Mouse (Mus musculus) spleen, embryonic (tissue): ENCODE data around the gene Tmem72.

Source experiments
- CTCF ChIA-PET: fragments of 350-600 bp; sonication (Branson Sonifier 250); formaldehyde crosslinking; loops from one replicate; lab custom pipeline; 2022; lab: Charles Lee

The Tmem72 gene

DNA sequence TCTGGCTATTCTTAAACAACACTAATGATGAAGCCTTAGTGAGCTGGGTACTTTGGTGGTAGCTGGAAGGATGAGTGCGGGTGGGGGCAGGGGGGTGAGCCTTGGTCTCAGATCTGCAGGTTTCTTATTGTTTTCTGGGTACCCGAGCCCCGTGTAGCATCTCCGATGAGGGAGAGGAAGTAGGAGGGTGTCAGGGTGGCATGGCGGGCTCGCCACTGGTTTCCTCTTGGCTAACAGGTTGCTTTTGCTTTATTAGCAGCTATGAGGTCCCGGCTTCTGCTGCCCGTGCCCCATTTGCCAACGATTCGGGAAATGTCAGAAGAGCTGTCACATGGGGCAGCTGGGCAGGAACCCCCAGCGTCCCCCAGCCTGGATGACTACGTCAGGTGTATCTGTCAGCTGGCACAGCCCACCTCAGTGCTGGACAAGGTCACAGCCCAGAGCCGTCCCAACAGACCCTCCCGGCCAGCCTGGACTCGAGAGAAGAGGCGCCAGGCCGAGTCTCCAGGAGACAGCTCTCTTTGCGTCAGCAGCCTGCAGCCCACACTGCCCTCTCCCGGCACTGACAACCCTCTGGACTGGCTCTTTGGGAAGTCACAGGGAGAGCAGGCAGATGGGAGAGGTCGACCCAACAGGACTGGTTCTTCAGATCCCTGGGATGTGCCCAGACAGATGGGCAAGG is 65.1 kb downstream of the Tmem72 start:
- CTCF ChIA-PET = interaction anchor here (0.6 kb wide), 1 partner anchor 60 kb away, joined by 4 read pairs; no protein-coding TSS in a partner anchor

- CTCF ChIA-PET = interaction anchor here (0.5 kb wide), 1 partner anchor 416 kb away, joined by 5 read pairs; no protein-coding TSS in a partner anchor
Observed at GRCm38 (mm10) chr6:116650406-116650805, 66.3 kb downstream of the Tmem72 start, which contains the start of gene Depp1. Depp1 (plus strand) TSS chr6:116650609.

- CTCF ChIA-PET = interaction anchor here (0.5 kb wide), 1 partner anchor 417 kb away, joined by 5 read pairs; no protein-coding TSS in a partner anchor
Observed at GRCm38 (mm10) chr6:116649811-116650210, 66.9 kb downstream of the Tmem72 start.

DNA sequence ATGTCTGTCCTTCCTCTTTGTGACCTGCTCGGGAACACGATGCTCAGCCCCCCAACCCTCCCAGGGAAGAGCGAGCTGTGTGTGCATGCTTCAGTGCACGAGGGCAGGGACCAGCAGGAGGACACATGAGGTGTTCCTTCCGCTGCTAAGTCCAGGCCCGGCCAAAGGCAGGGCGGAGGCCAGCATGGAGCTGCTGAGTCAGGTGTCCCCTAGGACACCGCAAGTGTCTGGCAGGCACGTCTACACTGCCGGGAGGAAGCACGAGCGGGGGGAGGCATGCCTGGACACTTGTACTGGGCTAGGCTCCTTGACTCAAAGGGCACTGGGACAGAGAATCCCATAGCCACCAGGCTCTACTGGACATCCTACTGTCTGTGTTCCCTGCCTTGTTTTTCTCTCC is 69.0 kb downstream of the Tmem72 start:
- CTCF ChIA-PET = no interaction called here

- CTCF ChIA-PET = no interaction called here
Observed at GRCm38 (mm10) chr6:116644335-116644734, 72.4 kb downstream of the Tmem72 start.

DNA sequence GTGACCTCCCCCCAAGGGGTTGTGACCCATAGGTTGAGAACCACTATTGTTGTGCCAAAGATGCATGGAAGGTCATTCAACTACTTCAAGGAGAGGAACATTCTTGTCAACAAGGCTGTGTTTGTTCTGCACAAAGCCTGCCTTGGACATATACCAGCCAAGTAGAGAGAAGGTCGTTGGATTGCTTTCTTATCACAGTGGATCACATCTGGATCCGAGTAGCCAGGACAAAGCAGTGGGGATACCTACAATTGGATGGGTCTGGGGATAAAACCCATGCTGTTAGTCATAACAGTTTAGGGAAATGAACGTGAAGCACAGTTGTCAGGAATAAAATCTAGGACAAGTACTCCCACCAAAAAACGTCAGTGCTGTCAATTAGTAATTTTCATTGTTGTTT is 72.8 kb downstream of the Tmem72 start:
- CTCF ChIA-PET = no interaction called here

GRCm38 (mm10) chr6:116642942-116643341 is 73.8 kb downstream of the Tmem72 start:
- CTCF ChIA-PET = no interaction called here

- CTCF ChIA-PET = interaction anchor here (0.5 kb wide), 1 partner anchor 872 kb away, joined by 3 read pairs; no protein-coding TSS in a partner anchor
Observed at GRCm38 (mm10) chr6:116639663-116640062, 77.0 kb downstream of the Tmem72 start.

- CTCF ChIA-PET = no interaction called here
Observed at GRCm38 (mm10) chr6:116638871-116639270, 77.8 kb downstream of the Tmem72 start.

DNA sequence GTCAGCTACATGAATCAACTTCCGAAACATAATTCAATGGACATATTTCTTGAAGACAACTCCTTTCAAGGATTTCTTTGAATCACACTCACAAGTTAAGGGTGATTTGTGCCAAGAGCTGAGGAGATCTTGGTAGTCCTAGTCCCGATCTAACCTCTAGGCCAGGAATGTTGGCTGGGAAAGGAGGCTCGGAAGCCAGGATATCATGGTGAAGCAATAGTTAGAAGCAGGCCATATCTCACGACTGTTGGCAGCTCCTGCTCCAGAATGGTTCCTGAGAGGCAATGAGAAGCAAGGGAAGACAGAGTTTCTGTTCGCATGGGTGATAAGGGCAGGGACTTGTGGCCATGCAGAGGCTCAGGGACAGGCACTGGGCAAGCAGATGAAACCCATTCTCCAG is 79.2 kb downstream of the Tmem72 start:
- CTCF ChIA-PET = no interaction called here

DNA sequence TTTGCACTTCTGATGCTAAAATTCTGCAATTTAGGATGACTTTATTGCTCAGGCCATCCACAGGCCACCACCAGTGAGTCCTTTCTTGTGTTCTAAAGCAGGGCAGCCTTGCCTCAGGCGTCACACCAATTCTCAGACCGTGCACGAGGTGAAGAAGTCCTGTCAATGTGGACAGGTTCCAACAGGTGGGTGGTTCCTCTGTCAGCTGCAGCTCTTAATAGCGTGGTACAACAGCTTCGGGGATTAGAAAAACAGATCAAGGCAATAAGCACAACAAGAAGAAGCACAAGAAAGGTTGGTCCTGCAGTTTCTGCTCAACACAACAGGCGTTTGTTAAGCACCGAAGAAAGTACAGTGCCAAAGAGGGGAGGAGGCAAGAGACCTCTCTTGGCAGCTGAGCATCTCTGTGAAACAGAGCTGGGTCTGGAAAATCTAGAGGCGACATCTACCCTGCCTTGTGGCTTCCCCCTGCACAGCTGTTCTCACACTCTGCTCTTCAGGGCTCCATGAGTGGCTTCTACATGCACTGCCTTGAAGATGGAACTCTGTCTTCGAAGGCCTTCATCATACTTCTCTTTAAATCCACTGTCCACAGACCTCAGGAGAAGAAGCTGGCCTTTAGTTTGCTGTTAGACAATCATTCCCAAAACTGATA is 80.0 kb downstream of the Tmem72 start:
- CTCF ChIA-PET = no interaction called here

- CTCF ChIA-PET = no interaction called here
Observed at GRCm38 (mm10) chr6:116635251-116636180, 81.2 kb downstream of the Tmem72 start.

- CTCF ChIA-PET = interaction anchor here (0.5 to 0.8 kb wide), 3 partner anchors 43 to 1235 kb away, joined by 3 to 4 read pairs (median 4); no protein-coding TSS in a partner anchor
Observed at GRCm38 (mm10) chr6:116633741-116634695, 82.7 kb downstream of the Tmem72 start.

GRCm38 (mm10) chr6:116632129-116632528 is 84.6 kb downstream of the Tmem72 start:
- CTCF ChIA-PET = interaction anchor here (0.6 kb wide), 1 partner anchor 150 kb away, joined by 3 read pairs; no protein-coding TSS in a partner anchor

- CTCF ChIA-PET = interaction anchor here (0.6 kb wide), 1 partner anchor 1413 kb away, joined by 6 read pairs; no protein-coding TSS in a partner anchor
Observed at GRCm38 (mm10) chr6:116629766-116630165, 86.9 kb downstream of the Tmem72 start.
